Mouse (Mus musculus): ENCODE results near the gene Pgs1.

GRCm38 (mm10) chr11:118029170-118029569, 43.1 kb downstream of the Pgs1 start:
- TF ChIP-seq CTCF (IDR thresholded peaks at IDR 0.05; ENCODE audit: insufficient read depth, low read depth, low read length) (no peak), POLR2A (IDR thresholded peaks at IDR 0.05; ENCODE audit: insufficient read depth, low read depth, low read length) (no peak)

Data from olfactory bulb, adult 2 months (tissue).